Mouse (Mus musculus) intestine, embryonic 16.5 days (tissue): ENCODE measurements at regions not wholly inside any gene's neighbourhood (a gene's known extent, or its start where the extent isn't known, plus 50 kb on each side); places are given as distances from the start of the nearest gene placed in this dataset.

Source experiments
- ATAC-seq: fragments of 200-750 bp; cut with Nextera tagmentation; 2 replicates; pipeline ENCODE4 v1.8.0; 2017; ENCODE audit warnings: moderate TSS enrichment, moderate library complexity
- H3K27ac ChIP-seq: fragments of 300-500 bp; sonication (generic); 2 replicates; pipeline ENCODE4 v1.5.1; 2014; ENCODE audit warnings: mild to moderate bottlenecking, low read length
- H3K27me3 ChIP-seq: fragments of 300-500 bp; sonication (generic); replicated peaks from 2 replicates; pipeline ENCODE4 v1.6.1; 2014; ENCODE audit warnings: low read length, control low read depth, mixed read lengths; ENCODE audit not compliant: control insufficient read depth, insufficient read depth
- H3K36me3 ChIP-seq: fragments of 300-500 bp; sonication (generic); 2 replicates; pipeline ENCODE4 v1.6.1; 2014; ENCODE audit warnings: low read length, control low read depth; ENCODE audit not compliant: control insufficient read depth, insufficient read depth
- H3K4me1 ChIP-seq: fragments of 300-500 bp; sonication (generic); 2 replicates; pipeline ENCODE4 v1.6.1; 2014; ENCODE audit warnings: low read length, control low read depth, mixed read lengths; ENCODE audit not compliant: control insufficient read depth, insufficient read depth
- H3K4me2 ChIP-seq: fragments of 300-500 bp; sonication (generic); 2 replicates; pipeline ENCODE4 v1.6.1; 2014; ENCODE audit warnings: low read depth, low read length, control low read depth
- H3K4me3 ChIP-seq: fragments of 300-500 bp; sonication (generic); 2 replicates; pipeline ENCODE4 v1.5.1; 2014; ENCODE audit warnings: mild to moderate bottlenecking, low read length
- H3K9ac ChIP-seq: fragments of 300-500 bp; sonication (generic); 2 replicates; pipeline ENCODE4 v1.6.1; 2014; ENCODE audit warnings: low read depth, low read length
- H3K9me3 ChIP-seq: fragments of 300-500 bp; sonication (generic); 2 replicates; pipeline ENCODE4 v1.6.1; 2016; ENCODE audit warnings: low read length, control low read depth; ENCODE audit not compliant: control insufficient read depth
- WGBS: fragments of 180-500 bp; shearing (Covaris S2); extraction: QIAGEN DNeasy Blood & Tissue Kit; methylation state at CpG from one replicate; pipeline ENCODE4 v1.1.7; 2014; 5-methylcytosine and 5-hydroxymethylcytosine counted together

DNA sequence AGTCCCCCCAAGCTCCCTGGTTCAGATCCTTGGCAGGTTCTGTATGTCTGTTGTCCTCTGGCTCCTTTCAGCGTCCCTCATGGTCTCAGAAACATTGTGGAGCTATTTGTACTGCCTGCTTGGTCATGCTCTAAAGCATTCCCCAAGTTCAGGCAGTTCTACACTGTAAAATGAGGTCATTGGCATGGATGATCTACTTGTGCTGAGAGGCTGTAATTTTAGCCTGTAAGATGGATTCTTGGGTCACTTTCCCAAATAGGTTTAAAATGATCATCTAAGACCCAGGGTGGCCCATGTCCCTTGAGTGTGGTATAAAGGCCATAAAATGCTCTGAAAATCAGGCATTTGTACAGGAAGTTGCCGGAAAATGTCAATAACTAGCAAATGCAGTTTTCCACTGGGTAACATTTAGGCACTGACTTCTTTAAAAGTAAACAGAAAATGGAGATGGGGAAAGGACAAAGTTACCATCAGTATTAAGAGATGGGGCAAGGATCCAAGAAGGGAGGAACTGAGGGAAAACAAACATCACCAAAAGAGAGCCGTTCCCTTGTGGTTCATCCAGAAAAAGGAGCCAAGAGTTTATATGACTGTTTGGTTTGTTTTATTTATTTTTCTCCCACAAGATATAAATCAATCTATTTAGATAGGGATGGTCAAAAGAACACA, 81.5 kb upstream of the Gm11232 start:
- Histone ChIP-seq H3K36me3 (no peaks in the 10 kb centered on the region), H3K27ac (no peak overlapping the region), H3K9ac (no peak overlapping the region), H3K4me2 (no peak overlapping the region), H3K27me3 (no peaks in the 10 kb centered on the region), H3K4me3 (no peak overlapping the region), H3K9me3 (no peaks in the 10 kb centered on the region), H3K4me1 (peaks cover 2% of the 10 kb centered on the region; the same call in 1 of the 2 replicates)
- WGBS = 49% methylated on average over 3 of the region's 3 CpGs
- peak; percentile 62; the same call in 1 of the 2 replicates for ATAC-seq

DNA sequence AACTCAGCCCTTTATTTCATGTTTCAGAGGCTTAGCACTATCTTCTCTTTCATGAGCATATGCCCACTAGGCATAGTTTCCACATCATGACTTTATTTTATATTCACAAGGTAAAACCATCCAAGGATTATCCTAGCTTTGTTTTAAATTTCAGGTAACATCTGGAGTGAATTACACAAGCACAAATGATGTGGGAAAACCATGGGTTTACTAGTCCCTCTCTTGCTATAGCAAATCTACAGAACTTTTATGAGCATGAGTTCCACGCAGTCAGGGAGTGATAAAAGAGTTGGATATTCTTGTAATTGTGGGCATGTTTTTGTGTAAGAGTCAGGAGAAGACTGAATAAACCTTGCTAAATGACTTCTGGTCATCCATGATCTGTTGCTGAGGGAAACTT, 78.0 kb upstream of the Gm11232 start:
- no peak for ATAC-seq
- 90% methylated on average over 1 of the region's 1 CpGs for WGBS
- Histone ChIP-seq H3K27ac (no peak overlapping the region), H3K9ac (no peak overlapping the region), H3K4me3 (no peak overlapping the region), H3K36me3 (no peaks in the 10 kb centered on the region), H3K4me2 (no peak overlapping the region), H3K9me3 (no peaks in the 10 kb centered on the region), H3K4me1 (peaks cover under 1% of the 10 kb centered on the region; the same call in 1 of the 2 replicates), H3K27me3 (no peaks in the 10 kb centered on the region)

DNA sequence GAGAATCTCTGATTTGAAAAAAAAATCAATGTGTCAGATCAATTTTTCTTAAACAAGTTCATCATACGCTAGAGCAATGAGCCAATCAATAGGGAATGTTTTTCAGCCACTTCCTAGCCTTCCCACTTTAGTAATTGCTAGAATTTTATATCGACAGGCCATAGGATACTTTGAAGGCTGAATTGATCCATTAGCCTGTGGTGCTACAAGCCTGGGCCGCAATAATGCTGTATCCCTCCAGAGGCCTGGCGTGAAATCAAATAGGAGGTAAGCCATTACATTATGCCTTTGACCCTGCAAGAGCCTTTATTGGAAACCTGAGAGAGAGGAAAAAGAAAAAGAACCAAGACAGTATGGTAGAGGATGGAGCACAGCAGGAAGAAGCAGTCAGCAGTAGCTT, 53.7 kb upstream of the Gm11232 start:
- ATAC-seq = no peak
- H3K27ac ChIP-seq = no peak overlapping the region
- no peak overlapping the region for H3K4me2 ChIP-seq
- H3K9me3 ChIP-seq = no peaks in the 10 kb centered on the region
- no peaks in the 10 kb centered on the region for H3K4me1 ChIP-seq
- H3K4me3 ChIP-seq = no peak overlapping the region
- H3K9ac ChIP-seq = no peak overlapping the region
- WGBS = 84% methylated on average over 4 of the region's 4 CpGs
- H3K36me3 ChIP-seq = no peaks in the 10 kb centered on the region
- no peaks in the 10 kb centered on the region for H3K27me3 ChIP-seq

DNA sequence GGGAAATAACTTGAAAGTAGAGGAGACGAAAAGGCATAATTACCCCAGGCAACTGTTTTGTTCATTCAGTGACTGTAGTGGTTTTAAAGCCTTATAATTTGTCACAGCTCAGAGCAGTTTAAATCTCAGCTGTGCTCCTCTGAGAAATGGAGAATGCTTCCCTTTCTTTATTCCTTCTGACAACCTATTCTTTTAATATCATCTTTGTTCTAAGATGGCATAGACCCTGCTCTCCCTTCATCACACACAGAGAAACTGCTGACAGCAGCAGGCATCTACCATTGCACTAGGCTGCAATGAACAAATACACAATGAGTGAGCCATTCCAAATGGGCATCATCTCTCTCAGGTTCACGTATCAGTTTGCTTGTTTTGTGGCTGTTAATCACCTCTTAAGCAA, 50.5 kb upstream of the Gm11232 start:
- no peak overlapping the region for H3K4me3 ChIP-seq
- no peak overlapping the region for H3K9ac ChIP-seq
- no peaks in the 10 kb centered on the region for H3K4me1 ChIP-seq
- no peaks in the 10 kb centered on the region for H3K9me3 ChIP-seq
- ATAC-seq = no peak
- no peaks in the 10 kb centered on the region for H3K27me3 ChIP-seq
- H3K4me2 ChIP-seq = no peak overlapping the region
- no peak overlapping the region for H3K27ac ChIP-seq
- 42% methylated on average over 2 of the region's 2 CpGs for WGBS
- no peaks in the 10 kb centered on the region for H3K36me3 ChIP-seq
